Mouse (Mus musculus) frontal cortex, adult (tissue): Measurements from ENCODE around the gene Acta2.

ENCODE experiments used
- ATAC-seq: cut with Nextera tagmentation; 2 replicates; pipeline ENCODE4 v1.9.2; 2017; ENCODE audit warnings: mild to moderate bottlenecking, moderate library complexity, mixed read lengths; ENCODE audit not compliant: low TSS enrichment

Gene Acta2

DNA sequence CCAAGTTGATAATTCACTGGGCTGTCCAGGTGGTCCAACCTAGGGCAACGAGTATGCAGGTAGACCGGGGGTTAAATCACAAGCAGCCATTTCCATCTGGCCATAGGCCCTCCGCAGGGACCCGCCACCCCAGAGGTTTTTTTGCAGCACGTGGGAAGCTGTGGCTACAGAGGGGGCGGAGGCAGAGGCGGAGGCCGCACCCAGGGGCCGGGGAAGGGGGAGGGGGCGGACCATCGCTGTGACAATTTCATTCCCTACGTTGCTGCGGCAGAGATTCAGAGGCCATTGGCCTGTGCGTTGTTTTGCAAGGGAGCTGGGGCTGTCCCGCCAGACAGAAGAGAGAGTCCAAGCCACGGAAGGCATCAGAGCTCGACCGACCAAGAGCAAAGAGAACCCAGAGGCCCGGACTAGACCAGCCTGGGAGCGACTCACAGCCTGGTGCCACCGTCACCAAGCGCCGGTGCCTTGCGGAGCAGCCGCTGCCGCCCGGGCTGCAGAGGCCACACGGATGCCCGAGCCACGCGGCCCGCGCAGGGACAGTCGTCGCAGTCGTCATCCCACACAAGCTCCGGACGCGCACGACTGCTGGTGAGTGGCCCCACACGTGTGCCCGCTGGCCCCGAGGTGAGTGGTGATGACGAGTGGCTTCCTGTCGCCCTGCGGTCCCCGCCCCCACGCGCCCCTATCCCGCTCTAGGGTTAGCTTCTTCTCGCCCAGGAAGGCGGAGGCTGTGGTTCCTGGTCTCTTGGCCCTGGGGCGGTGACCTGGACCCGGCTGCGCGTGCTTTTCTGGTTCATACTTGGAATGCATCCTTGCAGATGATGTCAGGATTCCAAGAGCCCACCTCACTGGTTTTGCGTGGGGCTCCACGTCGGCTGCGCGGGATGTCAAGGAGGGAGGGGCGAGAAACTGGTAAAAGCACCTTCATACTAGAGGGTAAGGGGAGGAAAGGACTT lies 63.1 kb downstream of the Acta2 start, which contains the start of gene Stambpl1:
Gene Stambpl1, plus strand, starts transcription at position 222 of the 956 bp plus-strand sequence.
- ATAC-seq, result peak; percentile 66

DNA sequence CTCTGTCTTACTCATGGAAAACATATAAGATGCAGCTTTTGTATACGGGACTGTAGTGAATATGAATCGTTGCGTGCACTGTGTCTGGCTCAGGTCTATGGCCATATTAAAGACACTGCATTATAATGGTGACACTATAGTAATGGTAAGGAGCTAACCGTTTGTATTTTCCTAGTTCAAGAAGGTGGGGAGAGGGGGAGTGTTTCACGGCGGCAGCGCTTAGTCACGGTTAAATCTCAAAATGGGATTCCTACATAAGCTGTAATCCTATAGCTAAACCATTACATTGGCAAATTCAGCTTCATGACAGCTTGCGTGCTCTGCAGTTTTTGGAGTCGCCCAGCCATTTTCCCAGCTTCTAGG lies 63.8 kb downstream of the Acta2 start:
- ATAC-seq, result peak; percentile 42
